Mouse (Mus musculus): ENCODE measurements around the gene Sec63.

- TF ChIP-seq CTCF (conservative IDR thresholded peaks at IDR 0.05; ENCODE audit: insufficient read depth, insufficient read length, low read depth, low read length) (no peak), POLR2A (IDR thresholded peaks at IDR 0.05; ENCODE audit: low read depth, low read length) (no peak)
These were observed 94.0 kb downstream of the Sec63 start for GRCm38 (mm10) chr10:42855250-42855649.

All from kidney, adult 2 months (tissue).